Mouse (Mus musculus): Measurements from ENCODE around the gene Mboat2.

Mboat2 gene

DNA sequence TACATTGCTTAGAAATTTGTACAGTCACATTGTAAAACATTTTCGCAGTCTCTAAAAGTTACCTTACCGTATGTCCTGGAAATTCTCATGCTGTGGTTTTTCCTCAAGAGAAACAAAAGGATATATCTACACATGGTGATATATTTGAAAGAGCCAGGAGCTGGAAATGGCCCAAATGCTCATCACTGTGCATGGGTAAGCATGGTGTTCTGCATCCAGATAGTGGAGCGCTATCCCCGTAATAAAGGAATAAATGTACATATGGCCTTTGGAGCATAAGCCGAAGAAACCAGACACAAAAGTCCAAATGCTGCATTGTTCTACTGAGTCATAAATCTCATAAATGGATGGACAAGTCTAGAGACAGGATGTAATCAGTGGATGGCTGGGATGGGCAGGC lies 72.1 kb downstream of the Mboat2 start:
- DNase-seq (ENCODE audit: low spot score), result no peak

DNA sequence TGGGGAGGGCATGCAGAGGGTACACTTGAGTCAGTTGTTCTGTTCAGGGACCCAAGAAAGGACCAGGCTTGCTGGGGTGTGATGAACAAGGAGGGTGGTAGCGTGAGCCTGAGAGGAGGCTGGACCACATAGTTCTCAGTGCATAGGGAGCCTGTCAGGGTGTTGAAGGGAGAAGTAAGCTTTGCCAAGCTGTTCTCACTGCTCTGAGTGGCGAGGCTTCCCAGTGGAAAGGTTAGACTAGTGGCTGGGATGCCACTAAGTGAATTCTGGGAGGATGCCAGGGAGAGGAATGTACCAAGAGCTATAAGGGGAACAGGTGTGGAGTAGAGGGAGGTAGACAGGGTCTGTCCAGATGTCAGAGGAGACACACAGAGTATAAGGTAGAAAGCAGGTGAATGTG lies 77.2 kb downstream of the Mboat2 start:
- DNase-seq (ENCODE audit: low spot score), result no peak

DNA sequence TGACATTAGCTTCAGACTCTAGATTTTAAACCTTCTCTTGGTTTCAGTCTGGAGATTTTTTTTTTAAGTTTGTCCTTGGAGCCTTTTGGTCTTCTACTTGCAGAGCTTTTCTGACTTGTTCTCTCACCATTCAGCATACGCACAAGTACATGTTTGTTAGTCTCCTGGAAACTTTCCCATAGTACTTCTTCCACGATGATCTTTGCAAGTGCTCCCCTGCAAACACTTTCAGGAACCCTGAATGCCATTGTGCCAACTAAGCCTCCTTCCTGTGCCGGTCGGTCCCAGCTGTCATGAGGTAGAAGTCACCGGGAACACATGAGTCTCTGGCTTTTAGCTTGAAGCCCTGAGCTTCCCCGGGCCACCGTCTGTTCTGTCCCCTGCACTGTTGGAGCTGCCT lies 79.0 kb downstream of the Mboat2 start:
- DNase-seq (ENCODE audit: low spot score), result no peak

- DNase-seq (ENCODE audit: low spot score), result no peak
Observed at GRCm38 (mm10) chr12:24912174-24912573, 81.5 kb downstream of the Mboat2 start.

DNA sequence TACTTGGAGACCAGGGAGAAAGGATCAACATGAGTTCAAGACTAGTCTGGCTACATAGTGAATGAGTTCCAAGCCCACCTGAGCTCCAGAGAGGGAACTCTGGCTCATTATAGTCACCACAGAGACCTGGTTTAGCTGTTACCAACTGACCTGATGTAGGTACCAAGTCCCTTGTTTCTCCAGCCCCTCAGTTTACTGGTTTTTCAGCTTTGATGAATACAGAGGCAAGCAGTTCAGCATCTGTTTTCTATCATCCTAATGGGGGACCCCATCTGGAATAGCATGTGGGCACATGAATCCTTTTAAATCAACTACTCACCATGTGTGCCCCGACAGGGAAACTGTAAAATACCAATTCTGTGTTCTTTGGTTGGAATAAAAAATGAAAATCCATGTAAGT lies 82.2 kb downstream of the Mboat2 start:
- no peak for DNase-seq (ENCODE audit: low spot score)

DNA sequence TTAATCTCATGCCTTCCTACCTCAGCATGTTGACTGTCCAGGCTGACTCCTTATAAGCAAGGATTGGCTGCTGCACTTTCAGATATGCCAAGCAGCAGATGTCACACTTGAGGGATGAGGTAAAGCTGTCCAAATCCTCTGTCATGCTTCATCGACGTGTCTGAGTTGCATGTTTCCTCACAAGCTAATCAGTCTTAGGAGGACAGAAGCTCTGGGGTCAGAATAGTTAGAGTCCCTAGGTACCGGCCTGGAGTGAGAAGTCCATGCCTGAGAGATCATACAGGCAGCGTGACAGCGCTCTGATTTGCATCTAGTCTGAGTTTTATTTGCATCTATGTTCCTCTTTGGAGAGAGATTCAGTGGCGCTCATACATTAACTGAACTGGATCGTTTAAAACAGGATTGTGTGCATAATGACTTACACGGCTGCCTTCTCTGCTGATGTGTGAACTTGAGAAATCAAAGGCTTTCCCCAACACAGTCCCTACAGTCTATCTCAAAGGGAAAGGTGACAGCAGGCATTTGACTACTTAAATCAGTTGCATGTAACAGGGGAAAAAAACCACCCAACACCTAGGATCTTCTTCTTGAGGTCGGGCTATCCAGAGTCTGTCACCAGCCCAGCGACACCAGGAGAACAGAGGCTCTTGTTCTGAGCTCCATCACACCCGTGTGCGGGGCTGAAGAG lies 88.0 kb downstream of the Mboat2 start:
- no peak for DNase-seq (ENCODE audit: low spot score)

DNA sequence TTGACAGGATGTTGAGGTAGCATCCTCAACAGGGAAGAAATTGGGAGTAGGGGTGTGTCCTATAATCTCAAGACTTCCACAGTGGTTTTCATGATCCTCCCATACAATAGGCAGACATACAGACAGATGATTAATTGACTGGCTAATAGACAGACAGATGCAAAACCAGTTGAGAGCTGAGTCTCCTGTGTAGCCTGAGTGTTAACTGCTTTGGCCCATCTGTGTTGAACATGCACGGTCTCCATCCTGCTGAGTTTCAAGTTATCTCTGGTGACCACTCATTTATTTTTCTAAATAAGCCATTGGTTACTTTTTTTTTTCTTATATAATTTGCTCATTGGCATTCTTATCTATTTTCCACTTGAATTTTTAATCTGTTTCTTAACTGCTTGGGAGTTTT lies 90.2 kb downstream of the Mboat2 start:
- no peak for DNase-seq (ENCODE audit: low spot score)

- no peak for DNase-seq (ENCODE audit: low spot score)
Observed at GRCm38 (mm10) chr12:24924003-24924402, 93.3 kb downstream of the Mboat2 start.

DNA sequence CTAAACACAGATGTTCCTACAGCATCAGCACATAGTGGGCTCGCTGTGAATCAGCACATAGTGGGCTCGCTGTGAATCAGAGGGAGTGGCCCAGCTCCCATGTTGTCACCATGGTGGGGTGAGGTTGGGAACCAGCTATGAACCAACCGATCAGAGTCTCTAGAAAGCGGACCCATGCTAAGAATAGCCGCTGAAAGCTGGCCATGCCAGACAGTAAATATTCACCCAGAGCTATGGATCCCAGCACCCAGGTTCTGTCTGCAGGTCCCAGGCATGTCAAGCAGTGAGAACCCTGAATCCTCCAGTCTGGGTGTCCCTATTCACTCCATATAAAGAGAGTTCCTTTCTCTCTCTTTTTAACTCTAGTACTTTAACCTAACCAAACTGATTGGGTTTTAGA lies 94.6 kb downstream of the Mboat2 start:
- DNase-seq (ENCODE audit: low spot score), result no peak

DNA sequence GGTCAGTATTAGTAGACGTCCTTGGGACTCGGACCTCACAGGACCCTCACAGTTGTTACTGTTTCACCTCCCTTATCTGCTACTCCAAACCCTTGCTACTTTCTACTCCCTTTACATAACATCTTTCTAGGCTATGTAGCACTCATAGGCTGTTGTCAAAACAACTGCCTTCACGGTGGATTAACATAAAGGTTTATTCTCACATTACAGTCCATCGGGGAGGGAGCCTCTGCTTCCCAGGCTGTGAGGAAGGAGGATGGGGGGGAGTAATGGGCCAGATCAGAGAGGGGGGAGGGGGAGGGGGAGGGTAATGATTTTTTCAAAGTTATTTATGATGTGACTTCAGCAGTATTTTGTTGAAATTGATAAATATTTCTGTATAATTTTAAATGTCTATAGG lies 95.0 kb downstream of the Mboat2 start:
- DNase-seq (ENCODE audit: low spot score), result no peak

GRCm38 (mm10) chr12:24928051-24928748 lies 97.5 kb downstream of the Mboat2 start:
- DNase-seq (ENCODE audit: low spot score), result no peak

DNA sequence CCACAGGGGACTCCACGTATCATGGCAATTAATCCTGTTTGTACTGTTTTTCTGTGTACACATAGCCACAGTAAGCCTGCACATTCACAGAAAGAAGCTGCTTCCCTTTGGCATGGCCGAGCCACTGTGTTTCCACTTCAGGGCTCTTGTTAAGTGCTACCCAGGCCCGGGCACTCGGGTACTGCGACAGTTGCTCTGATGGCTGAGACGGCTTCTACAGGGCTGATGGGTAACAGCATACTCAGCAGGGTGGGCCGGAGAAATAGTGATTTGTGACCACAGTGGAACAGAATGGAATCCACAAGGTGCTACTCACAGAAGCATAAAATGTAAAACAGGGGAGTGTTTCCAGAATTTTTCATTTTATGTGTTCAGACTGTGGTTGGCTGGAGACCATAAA lies 98.4 kb downstream of the Mboat2 start:
- no peak for DNase-seq (ENCODE audit: low spot score)

DNA sequence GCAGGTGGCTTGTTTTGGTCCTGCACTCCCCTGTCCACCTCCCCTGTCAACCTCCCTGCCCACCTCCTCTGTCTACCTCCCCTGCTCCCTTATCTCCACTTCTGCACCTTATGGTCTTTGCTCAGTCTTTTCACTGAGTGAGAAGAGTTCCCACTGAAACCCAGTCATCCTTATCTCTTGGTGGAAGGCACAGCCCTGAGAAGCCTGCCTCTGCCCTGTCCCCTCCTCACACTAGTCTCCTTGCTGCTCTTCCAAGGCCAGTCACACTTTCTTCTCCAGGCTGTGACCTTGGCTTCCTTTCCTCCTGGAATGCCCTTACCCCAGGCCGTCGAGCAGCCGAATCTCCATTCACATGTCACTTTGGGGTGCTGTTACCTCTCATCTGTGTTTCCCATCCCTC lies 100.1 kb downstream of the Mboat2 start:
- DNase-seq (ENCODE audit: low spot score), result no peak

GRCm38 (mm10) chr12:24932120-24932519 lies 101.4 kb downstream of the Mboat2 start:
- no peak for DNase-seq (ENCODE audit: low spot score)

DNA sequence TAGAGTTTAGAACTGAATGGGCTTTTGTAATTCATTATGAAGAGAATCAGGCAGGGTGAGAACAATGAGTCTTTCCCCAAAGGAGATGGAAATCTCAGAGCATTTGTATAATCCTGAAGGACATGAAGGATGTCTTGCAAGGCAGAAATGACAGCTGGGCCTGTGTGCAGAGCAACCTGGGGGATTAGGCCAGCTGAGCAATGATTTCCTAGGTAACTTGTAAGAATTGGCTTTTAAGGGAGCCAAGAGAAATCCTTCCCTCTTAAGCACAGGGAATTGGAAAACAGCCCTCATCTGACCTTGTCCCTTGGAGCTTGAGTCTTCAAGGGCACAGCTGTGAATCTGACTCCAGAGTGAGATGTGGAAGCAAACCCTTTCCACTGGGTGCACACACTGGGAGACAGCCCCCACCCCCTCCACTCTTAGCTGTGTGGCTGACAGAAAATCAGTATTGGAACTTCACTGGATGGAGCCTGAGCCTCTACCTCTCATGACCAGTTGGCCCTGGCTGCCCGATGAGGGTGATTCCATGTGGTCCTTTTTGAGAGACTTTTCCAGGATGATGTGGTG lies 102.6 kb downstream of the Mboat2 start:
- no peak for DNase-seq (ENCODE audit: low spot score)

DNA sequence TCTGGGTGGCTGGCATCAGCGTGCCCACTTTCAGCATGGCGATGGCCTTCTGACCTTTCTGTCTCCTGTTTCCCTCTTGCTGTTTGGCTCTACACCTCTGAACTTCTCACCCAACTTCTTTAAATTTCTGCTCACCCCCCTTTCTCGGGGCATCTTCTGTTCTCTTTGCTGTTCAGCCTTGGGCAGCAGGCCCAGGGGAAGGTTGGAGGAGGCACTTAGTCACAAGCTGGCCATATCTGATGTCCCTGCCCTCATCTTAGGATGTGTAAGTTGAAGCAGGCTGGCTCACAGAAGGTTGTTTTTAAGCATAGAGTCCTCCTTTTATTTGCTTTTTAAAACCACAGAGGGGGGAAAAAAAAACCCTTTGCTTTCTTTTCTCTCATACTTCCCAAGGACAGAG lies 103.3 kb downstream of the Mboat2 start:
- DNase-seq (ENCODE audit: low spot score), result no peak

- no peak for DNase-seq (ENCODE audit: low spot score)
Observed at GRCm38 (mm10) chr12:24936281-24936680, 105.6 kb downstream of the Mboat2 start.

DNA sequence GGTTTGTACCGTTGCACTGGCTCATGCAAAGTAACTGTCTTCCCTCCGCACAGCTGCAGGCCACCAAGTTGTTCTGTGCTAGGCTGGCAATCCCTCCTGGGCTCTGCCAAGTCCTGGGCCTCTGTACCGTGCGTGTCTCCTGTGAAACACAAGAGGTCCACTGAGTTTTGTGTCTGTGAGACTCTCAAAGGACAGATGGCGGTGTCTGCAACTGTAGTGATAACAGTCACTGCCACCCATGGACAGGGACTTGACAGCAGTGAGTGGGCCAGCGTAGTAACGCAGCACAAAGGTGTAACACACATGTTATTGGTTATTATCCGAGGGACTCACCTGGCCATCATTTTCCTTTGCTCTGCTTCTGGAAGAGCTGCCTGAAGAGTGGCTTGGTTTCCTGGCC lies 108.7 kb downstream of the Mboat2 start:
- no peak for DNase-seq (ENCODE audit: low spot score)

- DNase-seq (ENCODE audit: low spot score), result no peak
Observed at GRCm38 (mm10) chr12:24942619-24943287, 112.1 kb downstream of the Mboat2 start.

GRCm38 (mm10) chr12:24943427-24943826 lies 112.7 kb downstream of the Mboat2 start:
- no peak for DNase-seq (ENCODE audit: low spot score)

DNA sequence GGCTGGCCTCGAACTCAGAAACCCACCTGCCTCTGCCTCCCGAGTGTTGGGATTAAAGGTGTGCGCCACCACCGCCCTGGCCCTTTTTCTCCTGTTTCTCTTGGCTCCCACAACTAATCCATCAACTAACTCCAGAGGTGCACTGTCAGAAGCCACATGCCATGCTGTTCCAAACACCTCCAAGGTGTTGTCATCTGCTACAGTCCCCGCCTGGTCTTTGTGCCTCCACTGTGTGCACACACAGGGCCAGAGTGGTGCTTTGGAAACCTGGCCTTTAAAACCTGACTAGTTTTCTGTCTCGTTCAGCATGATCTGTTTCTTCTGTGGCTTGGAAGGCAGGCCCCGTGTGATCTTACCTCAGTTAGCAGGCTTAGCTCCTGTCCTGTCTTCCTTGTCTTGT lies 113.9 kb downstream of the Mboat2 start:
- no peak for DNase-seq (ENCODE audit: low spot score)

DNA sequence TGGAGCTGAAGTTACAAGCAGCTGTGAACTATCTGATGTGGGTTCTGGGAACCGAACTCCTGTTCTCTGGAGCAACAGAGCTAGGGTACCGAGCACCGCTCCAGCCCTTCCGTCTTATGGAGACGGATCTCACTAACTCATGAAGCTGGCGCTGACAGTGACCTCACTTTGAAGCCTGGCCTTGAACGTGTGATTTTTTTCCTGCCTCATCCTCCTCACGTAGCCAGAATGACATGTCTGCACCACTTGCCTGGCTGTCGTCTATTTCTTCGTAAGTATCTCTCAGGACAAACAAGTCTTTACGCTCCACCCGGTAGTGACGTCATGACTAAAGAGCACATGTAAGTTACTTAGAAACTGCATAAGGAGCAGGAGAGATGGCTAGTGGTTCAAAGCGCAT lies 116.4 kb downstream of the Mboat2 start:
- DNase-seq (ENCODE audit: low spot score), result no peak

- DNase-seq (ENCODE audit: low spot score), result no peak
Observed at GRCm38 (mm10) chr12:24948344-24948743, 117.7 kb downstream of the Mboat2 start.
